ENCODE assay signal across 18 mouse cellular contexts in genomic region chr1:35880562-35881265, GRCm38 (mm10).
DNase-seq lines count a peak whose midpoint lies in the region; ATAC-seq and TF ChIP-seq lines count a peak whose summit lies in the region.
"Had no signal": no experiment of that assay in that cellular context is flagged by ENCODE, and none has a peak within 500 bp of the region (broad histone marks: within the 10 kb centered on the region; RNA-seq: fewer than 3 reads in every experiment).

No protein-coding gene starts in this region.

- no peaks in the 10 kb centered on the region for H3K27me3 ChIP-seq in heart, embryonic 10.5 days (ENCODE audit: insufficient read depth, poor library complexity, severe bottlenecking)
- H3K27me3 ChIP-seq in heart, embryonic 12.5 days (replicated peaks), result no peaks in the 10 kb centered on the region
- H3K27me3 ChIP-seq in liver, adult 2 months (ENCODE audit: control insufficient read depth, insufficient read depth, low read length), result no peaks in the 10 kb centered on the region
- H3K27me3 ChIP-seq in myocyte (ENCODE audit: control insufficient read depth, insufficient read depth, insufficient read length), result no peaks in the 10 kb centered on the region
- H3K27me3 ChIP-seq: embryonic facial prominence, embryonic 13.5 days; hindbrain, embryonic 13.5 days had no signal

- TF ChIP-seq POLR2A in liver, adult 2 months (IDR thresholded peaks at IDR 0.05; ENCODE audit: extremely low read depth, insufficient read depth, low read length), result no peak
- no peak for TF ChIP-seq POLR2A in myocyte (IDR thresholded peaks at IDR 0.05; ENCODE audit: insufficient read length, low read depth)

- no peak overlapping the region for H3K9ac ChIP-seq in heart, embryonic 12.5 days
- no peak overlapping the region for H3K9ac ChIP-seq in liver, adult 2 months (ENCODE audit: low read depth, low read length)
- H3K9ac ChIP-seq: embryonic facial prominence, embryonic 13.5 days; forebrain, embryonic 12.5 days; forebrain, postnatal 0 days; hindbrain, embryonic 13.5 days had no signal

- no peak for TF ChIP-seq CTCF in liver, adult 2 months (IDR thresholded peaks at IDR 0.05; ENCODE audit: low read depth, low read length)

- no peak overlapping the region for H3K4me2 ChIP-seq in heart, embryonic 12.5 days
- peak overlapping the region; percentile 53 for H3K4me2 ChIP-seq in myocyte (ENCODE audit: low read depth)
- H3K4me2 ChIP-seq: embryonic facial prominence, embryonic 13.5 days; forebrain, embryonic 12.5 days; hindbrain, embryonic 13.5 days had no signal

- no peak for ATAC-seq in heart, embryonic 12.5 days (ENCODE audit: insufficient number of reproducible peaks, low FRiP score)

- no peaks in the 10 kb centered on the region for H3K9me3 ChIP-seq in heart, embryonic 10.5 days
- H3K9me3 ChIP-seq in heart, embryonic 12.5 days (replicated peaks), result no peaks in the 10 kb centered on the region
- H3K9me3 ChIP-seq: embryonic facial prominence, embryonic 13.5 days; forebrain, embryonic 12.5 days; hindbrain, embryonic 13.5 days had no signal

- DNase-seq in heart, embryonic 10.5 days (ENCODE audit: low spot score), result peak; percentile 51
- peak; percentile 76 for DNase-seq in liver, adult 2 months (ENCODE audit: extremely low read depth, low read depth, low spot score)
- DNase-seq in liver, result no peak
- peak; percentile 28 for DNase-seq in kidney, postnatal 10 days
- no peak for DNase-seq in layer of hippocampus, postnatal 36 days
- DNase-seq in lung, postnatal 25 days (ENCODE audit: low spot score), result no peak
- DNase-seq: adrenal gland, postnatal 10 days; cerebellum, adult 11-12 months; cerebellum, adult 9-11 months; cerebellum, postnatal 36 days; forebrain, postnatal 0 days; gastrocnemius, postnatal 14 days; heart, postnatal 10 days had no signal

- H3K4me1 ChIP-seq in heart, embryonic 10.5 days, result peaks cover 17% of the 10 kb centered on the region
- H3K4me1 ChIP-seq in heart, embryonic 12.5 days (replicated peaks), result peaks cover 18% of the 10 kb centered on the region
- peaks cover 4% of the 10 kb centered on the region for H3K4me1 ChIP-seq in liver, adult 2 months (ENCODE audit: control insufficient read depth, insufficient read depth, low read length)

- no peaks in the 10 kb centered on the region for H3K36me3 ChIP-seq in heart, embryonic 10.5 days
- H3K36me3 ChIP-seq in heart, embryonic 12.5 days, result no peaks in the 10 kb centered on the region
- no peaks in the 10 kb centered on the region for H3K36me3 ChIP-seq in liver, adult 2 months (ENCODE audit: control insufficient read depth, insufficient read depth, low read length)
- no peaks in the 10 kb centered on the region for H3K36me3 ChIP-seq in myocyte (ENCODE audit: control insufficient read depth, insufficient read depth)
- H3K36me3 ChIP-seq: embryonic facial prominence, embryonic 13.5 days; forebrain, embryonic 12.5 days; hindbrain, embryonic 13.5 days had no signal

- H3ac ChIP-seq in myocyte (ENCODE audit: control insufficient read depth, insufficient read length), result no peak overlapping the region

- H3K27ac ChIP-seq in heart, embryonic 10.5 days, result no peak overlapping the region
- H3K27ac ChIP-seq in heart, embryonic 12.5 days (ENCODE audit: poor library complexity, severe bottlenecking), result no peak overlapping the region
- H3K27ac ChIP-seq in liver, adult 2 months (replicated peaks; ENCODE audit: insufficient read depth, low read depth, low read length), result no peak overlapping the region
- H3K27ac ChIP-seq: embryonic facial prominence, embryonic 13.5 days; forebrain, embryonic 12.5 days had no signal

- H3K79me2 ChIP-seq in liver, adult 2 months (ENCODE audit: control insufficient read depth, insufficient read depth, low read length), result no peaks in the 10 kb centered on the region
- H3K79me2 ChIP-seq in myocyte (ENCODE audit: control insufficient read depth, insufficient read depth), result no peaks in the 10 kb centered on the region

- WGBS in heart, embryonic 10.5 days, result 80% methylated on average over 6 of the region's 6 CpGs
- WGBS in heart, embryonic 12.5 days, result 74% methylated on average over 6 of the region's 6 CpGs
- 53% methylated on average over 6 of the region's 6 CpGs for WGBS in liver, adult 2 months

- H3K4me3 ChIP-seq in heart, embryonic 10.5 days, result no peak overlapping the region
- H3K4me3 ChIP-seq in heart, embryonic 12.5 days, result no peak overlapping the region
- H3K4me3 ChIP-seq in liver, adult 2 months (ENCODE audit: insufficient read depth, low read depth, low read length), result no peak overlapping the region
- H3K4me3 ChIP-seq in myocyte, result no peak overlapping the region
- H3K4me3 ChIP-seq: embryonic facial prominence, embryonic 13.5 days; forebrain, embryonic 12.5 days; hindbrain, embryonic 13.5 days had no signal

TF ChIP-seq in myocyte, 11 proteins besides CTCF, POLR2A, EP300 and RAD21:
- no peak for TF ChIP-seq MYOG (IDR thresholded peaks at IDR 0.05; ENCODE audit: control insufficient read depth in 1 of 3, insufficient read depth in 1 of 3, insufficient read length in 2 of 3, low read depth in 2 of 3)
- TF ChIP-seq TCF3 (IDR thresholded peaks at IDR 0.05; ENCODE audit: insufficient read length, low read depth), result no peak
- no peak for TF ChIP-seq POLR2AphosphoS2 (IDR thresholded peaks at IDR 0.05; ENCODE audit: insufficient read length, low read depth)
- no peak for TF ChIP-seq REST (IDR thresholded peaks at IDR 0.05; ENCODE audit: insufficient read depth, insufficient read length)
- no peak for TF ChIP-seq MYOD1 (IDR thresholded peaks at IDR 0.05; ENCODE audit: control insufficient read depth in 1 of 3, insufficient read length in 2 of 3, low read depth in 2 of 3)
- TF ChIP-seq E2F4 (IDR thresholded peaks at IDR 0.05; ENCODE audit: insufficient read depth), result no peak
- no peak for TF ChIP-seq SRF (IDR thresholded peaks at IDR 0.05; ENCODE audit: control insufficient read depth, insufficient read length, low read depth)
- TF ChIP-seq TCF12 (IDR thresholded peaks at IDR 0.05; ENCODE audit: insufficient read depth, poor library complexity, severe bottlenecking), result no peak
- no peak for TF ChIP-seq CEBPB (IDR thresholded peaks at IDR 0.05; ENCODE audit: insufficient read depth, poor library complexity, severe bottlenecking)
- no peak for TF ChIP-seq USF1 (IDR thresholded peaks at IDR 0.05; ENCODE audit: low read depth)
- TF ChIP-seq MAX (IDR thresholded peaks at IDR 0.05; ENCODE audit: low read depth), result no peak

Comparison
In these comparisons a context has a peak if more than half of its experiments do, and no peak if none do; other contexts are left out.
1. DNase-seq: peak in heart, embryonic 10.5 days (single experiment), liver, adult 2 months (single experiment) and kidney, postnatal 10 days (single experiment); none in liver (single experiment), layer of hippocampus, postnatal 36 days (0 of 2) and lung, postnatal 25 days (single experiment).